Mouse (Mus musculus): ENCODE results near the gene Sohlh2. TPM values are rescaled to one million over a fixed set of nuclear protein-coding genes. Genes with fewer than 3 reads are reported as not detected.

The Sohlh2 gene
- polyA plus RNA-seq, 1 experiment from 2014 or later = not detected

- 88% methylated on average over 7 of the region's 7 CpGs for WGBS
- no peak for ATAC-seq (ENCODE audit: low FRiP score, low TSS enrichment)
Observed at GRCm38 (mm10) chr3:55154163-55154562, 27.7 kb upstream of the Sohlh2 start.

DNA sequence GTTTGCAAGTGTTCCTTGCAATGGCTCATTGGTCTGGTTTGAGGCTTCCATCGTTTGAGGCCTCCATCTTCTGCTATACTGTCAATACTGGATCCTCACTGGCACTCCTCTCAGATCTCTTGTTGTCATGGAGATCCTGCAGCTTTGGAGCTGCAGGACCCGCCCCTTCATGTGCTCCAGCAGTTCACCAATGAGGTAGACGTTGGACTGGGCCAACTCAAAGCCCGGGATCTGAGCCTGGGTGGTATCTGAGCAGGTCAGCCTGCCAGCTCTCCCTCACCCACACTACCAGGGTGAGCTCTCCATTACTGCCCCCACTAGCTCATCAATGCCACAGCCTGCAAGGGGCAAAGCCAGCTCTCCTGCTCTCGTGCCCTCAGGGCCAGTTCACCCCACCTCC lies 24.4 kb upstream of the Sohlh2 start:
- H3K4me3 ChIP-seq (ENCODE audit: low read length) = no peak overlapping the region
- no peak overlapping the region for H3K27ac ChIP-seq (ENCODE audit: low read length)
- H3K9me3 ChIP-seq (ENCODE audit: low read length) = no peaks in the 10 kb centered on the region
- no peak overlapping the region for H3K9ac ChIP-seq (replicated peaks; ENCODE audit: low read length)
- 67% methylated on average over 5 of the region's 5 CpGs for WGBS
- H3K4me1 ChIP-seq (ENCODE audit: insufficient read depth, low read length) = no peaks in the 10 kb centered on the region
- H3K36me3 ChIP-seq (ENCODE audit: insufficient read depth, low read length) = no peaks in the 10 kb centered on the region
- H3K4me2 ChIP-seq (replicated peaks; ENCODE audit: low read depth, low read length) = no peak overlapping the region
- ATAC-seq (ENCODE audit: low FRiP score, low TSS enrichment) = 0 out of 2 replicates have a peak, but pooled peaks have one; percentile 49
- no peaks in the 10 kb centered on the region for H3K27me3 ChIP-seq (ENCODE audit: insufficient read depth, low read length)

More at GRCm38 (mm10) chr3:55154163-55154562, 27.7 kb upstream of the Sohlh2 start:
- Histone ChIP-seq H3K27ac (ENCODE audit: low read length) (no peak overlapping the region), H3K4me1 (ENCODE audit: insufficient read depth, low read length) (no peaks in the 10 kb centered on the region), H3K9me3 (ENCODE audit: low read length) (no peaks in the 10 kb centered on the region), H3K36me3 (ENCODE audit: insufficient read depth, low read length) (no peaks in the 10 kb centered on the region), H3K9ac (replicated peaks; ENCODE audit: low read length) (no peak overlapping the region), H3K4me3 (ENCODE audit: low read length) (no peak overlapping the region), H3K4me2 (replicated peaks; ENCODE audit: low read depth, low read length) (no peak overlapping the region), H3K27me3 (ENCODE audit: insufficient read depth, low read length) (no peaks in the 10 kb centered on the region)

DNA sequence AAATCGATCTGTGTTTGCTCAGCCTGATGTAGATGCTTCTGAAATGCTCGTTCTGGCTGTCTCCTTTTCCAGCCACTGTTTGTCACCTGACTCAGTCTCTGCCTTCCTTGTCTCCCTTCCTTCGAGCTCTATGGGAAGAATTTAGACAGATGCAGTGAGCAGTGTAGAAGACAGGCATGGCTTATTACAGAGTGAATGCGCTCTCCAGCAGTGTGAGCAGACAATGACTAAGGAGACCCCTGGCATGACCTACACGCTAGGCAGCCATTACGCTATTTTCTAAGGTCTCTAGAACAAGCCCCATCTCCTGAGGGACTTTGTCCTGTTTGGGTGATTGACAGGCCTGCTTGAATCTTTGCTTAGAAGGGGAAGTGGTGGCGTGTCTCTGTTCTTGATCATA lies 20.7 kb upstream of the Sohlh2 start:
- Histone ChIP-seq H3K9ac (replicated peaks; ENCODE audit: low read length) (no peak overlapping the region), H3K9me3 (ENCODE audit: low read length) (no peaks in the 10 kb centered on the region), H3K27me3 (ENCODE audit: insufficient read depth, low read length) (no peaks in the 10 kb centered on the region), H3K4me2 (replicated peaks; ENCODE audit: low read depth, low read length) (no peak overlapping the region), H3K4me3 (ENCODE audit: low read length) (no peak overlapping the region), H3K4me1 (ENCODE audit: insufficient read depth, low read length) (no peaks in the 10 kb centered on the region), H3K36me3 (ENCODE audit: insufficient read depth, low read length) (no peaks in the 10 kb centered on the region), H3K27ac (ENCODE audit: low read length) (no peak overlapping the region)
- no peak for ATAC-seq (ENCODE audit: low FRiP score, low TSS enrichment)
- 62% methylated on average over 7 of the region's 7 CpGs for WGBS

- Histone ChIP-seq H3K4me3 (ENCODE audit: low read length) (no peak overlapping the region), H3K4me1 (ENCODE audit: insufficient read depth, low read length) (no peaks in the 10 kb centered on the region), H3K4me2 (replicated peaks; ENCODE audit: low read depth, low read length) (no peak overlapping the region), H3K36me3 (ENCODE audit: insufficient read depth, low read length) (no peaks in the 10 kb centered on the region), H3K27me3 (ENCODE audit: insufficient read depth, low read length) (no peaks in the 10 kb centered on the region), H3K9me3 (ENCODE audit: low read length) (no peaks in the 10 kb centered on the region), H3K9ac (replicated peaks; ENCODE audit: low read length) (no peak overlapping the region), H3K27ac (ENCODE audit: low read length) (no peak overlapping the region)
- ATAC-seq (ENCODE audit: low FRiP score, low TSS enrichment) = no peak
- WGBS = 67% methylated on average over 4 of the region's 4 CpGs
Observed at GRCm38 (mm10) chr3:55163510-55163909, 18.3 kb upstream of the Sohlh2 start.

GRCm38 (mm10) chr3:55172478-55172877 lies 9.3 kb upstream of the Sohlh2 start:
- no peak overlapping the region for H3K4me2 ChIP-seq (replicated peaks; ENCODE audit: low read depth, low read length)
- H3K27me3 ChIP-seq (ENCODE audit: insufficient read depth, low read length) = no peaks in the 10 kb centered on the region
- H3K27ac ChIP-seq (ENCODE audit: low read length) = no peak overlapping the region
- no peaks in the 10 kb centered on the region for H3K36me3 ChIP-seq (ENCODE audit: insufficient read depth, low read length)
- no peak overlapping the region for H3K9ac ChIP-seq (replicated peaks; ENCODE audit: low read length)
- WGBS = 79% methylated on average over 3 of the region's 3 CpGs
- H3K4me1 ChIP-seq (ENCODE audit: insufficient read depth, low read length) = peaks cover 6% of the 10 kb centered on the region; the same call in 1 of the 2 replicates
- no peak overlapping the region for H3K4me3 ChIP-seq (ENCODE audit: low read length)
- no peak for ATAC-seq (ENCODE audit: low FRiP score, low TSS enrichment)
- no peaks in the 10 kb centered on the region for H3K9me3 ChIP-seq (ENCODE audit: low read length)

- Histone ChIP-seq H3K36me3 (ENCODE audit: insufficient read depth, low read length) (no peaks in the 10 kb centered on the region), H3K9ac (replicated peaks; ENCODE audit: low read length) (no peak overlapping the region), H3K27me3 (ENCODE audit: insufficient read depth, low read length) (no peaks in the 10 kb centered on the region), H3K9me3 (ENCODE audit: low read length) (peaks cover 3% of the 10 kb centered on the region; the same call in 1 of the 2 replicates), H3K4me3 (ENCODE audit: low read length) (no peak overlapping the region), H3K4me2 (replicated peaks; ENCODE audit: low read depth, low read length) (no peak overlapping the region), H3K4me1 (ENCODE audit: insufficient read depth, low read length) (peaks cover 6% of the 10 kb centered on the region; the same call in 1 of the 2 replicates), H3K27ac (ENCODE audit: low read length) (no peak overlapping the region)
- WGBS = 60% methylated on average over 6 of the region's 6 CpGs
- ATAC-seq (ENCODE audit: low FRiP score, low TSS enrichment) = no peak
Observed at GRCm38 (mm10) chr3:55177271-55177670, 4.6 kb upstream of the Sohlh2 start.

DNA sequence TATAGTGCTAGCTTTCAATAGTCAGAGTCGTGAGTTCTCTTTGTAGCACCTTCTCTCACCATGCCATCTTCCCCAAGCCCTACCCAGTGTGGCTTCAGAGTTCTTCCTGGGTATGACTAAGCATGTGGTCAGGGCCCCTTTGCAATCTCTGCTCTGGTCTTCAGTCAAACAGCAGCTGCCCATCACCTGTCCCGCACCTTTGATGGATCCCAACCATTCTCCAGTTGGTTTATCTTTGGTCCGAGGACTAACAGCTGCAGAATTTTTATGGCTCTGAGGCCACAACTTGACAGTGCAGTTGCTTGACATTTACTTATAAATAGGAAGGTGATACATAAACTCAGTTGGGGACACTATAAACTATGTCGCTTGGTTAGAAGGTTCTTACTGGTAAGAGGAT lies 9.8 kb downstream of the Sohlh2 start:
- ATAC-seq (ENCODE audit: low FRiP score, low TSS enrichment) = no peak
- Histone ChIP-seq H3K36me3 (ENCODE audit: insufficient read depth, low read length) (no peaks in the 10 kb centered on the region), H3K9me3 (ENCODE audit: low read length) (no peaks in the 10 kb centered on the region), H3K27me3 (ENCODE audit: insufficient read depth, low read length) (no peaks in the 10 kb centered on the region), H3K27ac (ENCODE audit: low read length) (no peak overlapping the region), H3K4me3 (ENCODE audit: low read length) (no peak overlapping the region), H3K9ac (replicated peaks; ENCODE audit: low read length) (no peak overlapping the region), H3K4me1 (ENCODE audit: insufficient read depth, low read length) (no peaks in the 10 kb centered on the region), H3K4me2 (replicated peaks; ENCODE audit: low read depth, low read length) (no peak overlapping the region)
- 76% methylated on average over 4 of the region's 4 CpGs for WGBS

DNA sequence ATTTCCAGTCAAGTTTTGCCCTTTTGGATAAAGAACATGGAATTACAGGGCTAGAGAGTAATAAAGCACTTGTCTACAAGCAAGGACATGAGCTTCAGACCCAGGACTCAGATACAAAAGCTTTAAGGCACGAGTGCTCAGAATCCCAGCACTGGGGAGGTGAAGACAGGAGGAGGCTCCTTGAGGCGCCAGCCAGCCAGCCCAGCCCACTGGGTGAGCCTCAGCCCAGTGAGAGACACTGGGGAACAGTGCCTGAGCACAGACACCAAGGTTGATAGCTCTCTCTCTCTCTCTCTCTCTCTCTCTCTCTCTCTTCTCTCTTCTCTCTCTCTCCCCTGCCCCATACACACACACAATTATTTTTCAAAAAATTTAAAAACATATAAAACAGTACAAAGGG lies 11.5 kb downstream of the Sohlh2 start:
- Histone ChIP-seq H3K4me1 (ENCODE audit: insufficient read depth, low read length) (no peaks in the 10 kb centered on the region), H3K4me3 (ENCODE audit: low read length) (no peak overlapping the region), H3K4me2 (replicated peaks; ENCODE audit: low read depth, low read length) (no peak overlapping the region), H3K27ac (ENCODE audit: low read length) (no peak overlapping the region), H3K9me3 (ENCODE audit: low read length) (no peaks in the 10 kb centered on the region), H3K9ac (replicated peaks; ENCODE audit: low read length) (no peak overlapping the region), H3K27me3 (ENCODE audit: insufficient read depth, low read length) (no peaks in the 10 kb centered on the region), H3K36me3 (ENCODE audit: insufficient read depth, low read length) (no peaks in the 10 kb centered on the region)
- WGBS = 71% methylated on average over 2 of the region's 2 CpGs
- ATAC-seq (ENCODE audit: low FRiP score, low TSS enrichment) = no peak

GRCm38 (mm10) chr3:55194792-55195191 lies 13.0 kb downstream of the Sohlh2 start:
- H3K9ac ChIP-seq (replicated peaks; ENCODE audit: low read length) = no peak overlapping the region
- H3K9me3 ChIP-seq (ENCODE audit: low read length) = no peaks in the 10 kb centered on the region
- no peaks in the 10 kb centered on the region for H3K4me1 ChIP-seq (ENCODE audit: insufficient read depth, low read length)
- ATAC-seq (ENCODE audit: low FRiP score, low TSS enrichment) = no peak
- 81% methylated on average over 8 of the region's 8 CpGs for WGBS
- no peak overlapping the region for H3K4me2 ChIP-seq (replicated peaks; ENCODE audit: low read depth, low read length)
- no peak overlapping the region for H3K4me3 ChIP-seq (ENCODE audit: low read length)
- no peaks in the 10 kb centered on the region for H3K36me3 ChIP-seq (ENCODE audit: insufficient read depth, low read length)
- H3K27me3 ChIP-seq (ENCODE audit: insufficient read depth, low read length) = no peaks in the 10 kb centered on the region
- H3K27ac ChIP-seq (ENCODE audit: low read length) = no peak overlapping the region

- no peak for ATAC-seq (ENCODE audit: low FRiP score, low TSS enrichment)
- H3K27ac ChIP-seq (ENCODE audit: low read length) = no peak overlapping the region
- 66% methylated on average over 5 of the region's 5 CpGs for WGBS
- no peak overlapping the region for H3K9ac ChIP-seq (replicated peaks; ENCODE audit: low read length)
- no peaks in the 10 kb centered on the region for H3K9me3 ChIP-seq (ENCODE audit: low read length)
- no peak overlapping the region for H3K4me2 ChIP-seq (replicated peaks; ENCODE audit: low read depth, low read length)
- H3K4me3 ChIP-seq (ENCODE audit: low read length) = no peak overlapping the region
- H3K27me3 ChIP-seq (ENCODE audit: insufficient read depth, low read length) = no peaks in the 10 kb centered on the region
- no peaks in the 10 kb centered on the region for H3K36me3 ChIP-seq (ENCODE audit: insufficient read depth, low read length)
- no peaks in the 10 kb centered on the region for H3K4me1 ChIP-seq (ENCODE audit: insufficient read depth, low read length)
Observed at GRCm38 (mm10) chr3:55195581-55196327, 13.9 kb downstream of the Sohlh2 start.
